Comparison of ENCODE assay signal across 7 mouse cellular contexts in the genomic region with DNA sequence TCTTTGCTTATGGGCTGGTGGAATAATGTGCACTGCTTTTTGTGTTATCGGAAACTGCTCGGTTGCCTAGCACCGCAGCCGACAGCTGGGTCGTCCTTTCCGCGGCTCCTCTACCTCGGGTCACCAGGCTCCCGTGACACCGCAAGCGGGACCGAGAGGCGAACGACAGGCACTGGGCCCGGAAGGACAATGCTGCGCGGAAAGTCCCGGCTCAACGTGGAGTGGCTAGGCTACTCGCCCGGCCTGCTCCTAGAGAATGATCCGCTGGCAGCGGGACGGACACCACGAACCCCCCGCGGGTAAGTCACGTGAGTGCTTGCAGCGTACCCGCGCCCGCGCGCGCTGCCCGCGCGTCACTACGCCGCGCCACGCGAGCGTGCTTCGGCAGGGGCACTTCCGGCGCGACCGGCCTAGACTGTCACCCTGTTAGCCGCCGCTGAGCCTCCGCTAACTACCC. TPM values are rescaled to one million over a fixed set of nuclear protein-coding genes. Genes with fewer than 3 reads are reported as not detected.
DNase-seq lines count a peak whose midpoint lies in the region; ATAC-seq and TF ChIP-seq lines count a peak whose summit lies in the region.

No protein-coding gene starts in this region.

- no peaks in the 10 kb centered on the region for H3K36me3 ChIP-seq in intestine, postnatal 0 days (ENCODE audit: control insufficient read depth, insufficient read depth)
- H3K36me3 ChIP-seq in midbrain, embryonic 12.5 days, result no peaks in the 10 kb centered on the region
- H3K36me3 ChIP-seq in small intestine, adult 2 months (ENCODE audit: control insufficient read depth, insufficient read depth, low read length), result no peaks in the 10 kb centered on the region

- 23% methylated on average over 52 of the region's 52 CpGs for WGBS in intestine, postnatal 0 days
- WGBS in midbrain, embryonic 12.5 days, result 24% methylated on average over 52 of the region's 52 CpGs
- 14% methylated on average over 52 of the region's 52 CpGs for WGBS in small intestine, adult 2 months

- intact Hi-C loops in left cerebral cortex, postnatal 4 days (cut with DNase I), result no loop called here

- TF ChIP-seq POLR2A in small intestine, adult 2 months (IDR thresholded peaks at IDR 0.05; ENCODE audit: low read depth, low read length), result no peak

- peak overlapping the region; percentile 71 for H3K4me3 ChIP-seq in intestine, postnatal 0 days (ENCODE audit: low read depth, low read length)
- H3K4me3 ChIP-seq in midbrain, embryonic 12.5 days, result peak overlapping the region; percentile 61
- peak overlapping the region; percentile 100 for H3K4me3 ChIP-seq in small intestine, adult 2 months (ENCODE audit: low read depth, low read length)

- no peaks in the 10 kb centered on the region for H3K27me3 ChIP-seq in intestine, postnatal 0 days (replicated peaks; ENCODE audit: control insufficient read depth, insufficient read depth, low read length)
- no peaks in the 10 kb centered on the region for H3K27me3 ChIP-seq in midbrain, embryonic 12.5 days
- H3K27me3 ChIP-seq in small intestine, adult 2 months (ENCODE audit: control insufficient read depth, insufficient read depth, low read length), result no peaks in the 10 kb centered on the region

- ATAC-seq in intestine, postnatal 0 days, result peak; percentile 98
- peak; percentile 98 for ATAC-seq in midbrain, embryonic 12.5 days (ENCODE audit: low FRiP score, low read depth)

- TF ChIP-seq CTCF in intestine, postnatal 0 days (IDR thresholded peaks at IDR 0.05; ENCODE audit: low read depth), result no peak
- TF ChIP-seq CTCF in small intestine, adult 2 months (IDR thresholded peaks at IDR 0.05; ENCODE audit: extremely low read depth, insufficient read length, insufficient replicate concordance, low read depth, low read length), result no peak

- H3K9me3 ChIP-seq in intestine, postnatal 0 days (ENCODE audit: control insufficient read depth), result no peaks in the 10 kb centered on the region
- H3K9me3 ChIP-seq in midbrain, embryonic 12.5 days, result no peaks in the 10 kb centered on the region

- H3K4me1 ChIP-seq in intestine, postnatal 0 days (replicated peaks; ENCODE audit: control insufficient read depth, insufficient read depth, low read length), result no peaks in the 10 kb centered on the region
- 0 out of 2 replicates have a peak, but pooled peaks cover 3% of the 10 kb centered on the region for H3K4me1 ChIP-seq in midbrain, embryonic 12.5 days
- peaks cover 4% of the 10 kb centered on the region; the same call in 1 of the 2 replicates for H3K4me1 ChIP-seq in small intestine, adult 2 months (ENCODE audit: control insufficient read depth, insufficient read depth, insufficient read length, low read length)

- peak; percentile 80 for DNase-seq in adrenal gland, adult 8-10 months
- peak; percentile 80 for DNase-seq in embryo, embryonic 9.5 days (ENCODE audit: extremely low spot score)
- DNase-seq in gonadal fat pad, adult 2 months (ENCODE audit: low read depth), result peak; percentile 24
- peak; percentile 92 for DNase-seq in left cerebral cortex, postnatal 4 days

- H3K27ac ChIP-seq in intestine, postnatal 0 days (ENCODE audit: low read depth, low read length), result peak overlapping the region; percentile 82
- peak overlapping the region; percentile 82 for H3K27ac ChIP-seq in midbrain, embryonic 12.5 days (replicated peaks)
- peak overlapping the region; percentile 81 for H3K27ac ChIP-seq in small intestine, adult 2 months (ENCODE audit: insufficient read depth, low read depth, low read length)

- peak overlapping the region; percentile 57 for H3K9ac ChIP-seq in intestine, postnatal 0 days (ENCODE audit: low read depth, low read length)
- peak overlapping the region; percentile 72 for H3K9ac ChIP-seq in midbrain, embryonic 12.5 days (replicated peaks)

- H3K4me2 ChIP-seq in intestine, postnatal 0 days (replicated peaks; ENCODE audit: low read depth), result peak overlapping the region; percentile 65
- peak overlapping the region; percentile 53 for H3K4me2 ChIP-seq in midbrain, embryonic 12.5 days (replicated peaks)

RNA-seq across cellular contexts. Expression of a gene that starts 0.7 kb away (rescaled TPM):
- total RNA-seq in adrenal gland, adult 8-10 months (2022), result 10 to 100 TPM; 38.8 to 54.3 (median 46.6) TPM
- polyA plus RNA-seq in gonadal fat pad, adult 2 months (2012; rRNA removed), result 5.1 and 6.6 TPM in 2 replicates
- polyA plus RNA-seq in intestine, postnatal 0 days (2015; fragmentation: Nextera tagmentation; extraction: Ambion mirVana), result 40.8 and 43.6 TPM in 2 replicates
- 10 to 100 TPM; 27.5 to 32.8 TPM for total RNA-seq in left cerebral cortex, postnatal 4 days (2021)
- 50.3 TPM in 2 replicates for polyA plus RNA-seq in midbrain, embryonic 12.5 days (2016; fragmentation: Nextera tagmentation; extraction: Ambion mirVana)
- polyA plus RNA-seq in small intestine, adult 2 months (2012; rRNA removed), result 0.56 and 0.63 TPM in 2 replicates

Comparison
In these comparisons a context has a peak if more than half of its experiments do, and no peak if none do; other contexts are left out.
1. Peak in every context shown above with its lines: DNase-seq, ATAC-seq, H3K4me3 ChIP-seq and H3K27ac ChIP-seq.
2. DNase-seq: peak in every context shown above with its lines; median percentile 92 in left cerebral cortex, postnatal 4 days; 80 in adrenal gland, adult 8-10 months; 80 in embryo, embryonic 9.5 days; 24 in gonadal fat pad, adult 2 months.